In the genomic region with DNA sequence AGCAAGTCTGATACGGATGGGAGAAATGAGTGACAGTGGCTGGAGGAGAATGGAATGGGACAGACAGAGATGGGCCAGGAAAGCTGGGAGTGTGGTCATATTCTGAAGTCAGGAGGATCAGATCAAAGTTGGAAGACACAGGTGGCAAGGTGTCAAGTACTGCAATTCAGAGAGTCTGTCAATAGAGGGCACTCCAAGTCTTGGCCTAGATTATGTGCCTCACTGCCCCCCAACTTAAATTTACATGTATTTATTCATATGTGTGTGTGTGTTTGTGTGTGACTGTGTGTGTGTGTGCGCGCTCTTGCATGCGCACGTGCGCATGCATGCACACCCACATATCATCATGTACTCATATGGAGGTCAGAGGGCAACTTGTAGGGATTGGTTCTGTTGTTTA, we compare ENCODE assay signal across 8 mouse cellular contexts.
DNase-seq lines count a peak whose midpoint lies in the region; ATAC-seq and TF ChIP-seq lines count a peak whose summit lies in the region.

No protein-coding gene starts in this region.

- no peak for TF ChIP-seq POLR2A in spleen, adult 2 months (IDR thresholded peaks at IDR 0.05; ENCODE audit: low read depth, low read length)

- no peak overlapping the region for H3K4me2 ChIP-seq in embryonic facial prominence, embryonic 13.5 days
- H3K4me2 ChIP-seq in intestine, embryonic 14.5 days (ENCODE audit: low read length) = no peak overlapping the region

- no peaks in the 10 kb centered on the region for H3K27me3 ChIP-seq in spleen, adult 2 months (ENCODE audit: control insufficient read depth, insufficient read depth, low read length)
- no peaks in the 10 kb centered on the region for H3K27me3 ChIP-seq in embryonic facial prominence, embryonic 13.5 days
- H3K27me3 ChIP-seq in intestine, embryonic 14.5 days (replicated peaks; ENCODE audit: control insufficient read depth, insufficient read depth, low read length) = no peaks in the 10 kb centered on the region

- DNase-seq in spleen, adult 2 months (ENCODE audit: low read depth in 1 of 2, low spot score in 2 of 2) = peak in 1 of 2 experiments; percentile 25
- DNase-seq in spleen, postnatal 14 days (ENCODE audit: low spot score in 2 of 2) = no peak
- DNase-seq in intestine, embryonic 14.5 days (ENCODE audit: low spot score) = peak; percentile 58
- DNase-seq in left cerebral cortex, postnatal 36 days (ENCODE audit: low spot score in 2 of 2) = peak; percentile 26 to 31
- DNase-seq in gastrocnemius, adult 8-10 months (ENCODE audit: low spot score in 2 of 2) = no peak

- H3K4me3 ChIP-seq in spleen, adult 2 months (ENCODE audit: extremely low read depth, insufficient read depth, insufficient read length) = no peak overlapping the region
- no peak overlapping the region for H3K4me3 ChIP-seq in embryonic facial prominence, embryonic 13.5 days
- H3K4me3 ChIP-seq in intestine, embryonic 14.5 days (ENCODE audit: low read depth, low read length) = no peak overlapping the region

- peak; percentile 32 for ATAC-seq in activated CD4-positive, CD25-positive, alpha-beta regulatory T cell, adult 4 months
- 0 out of 2 replicates have a peak, but pooled peaks have one; percentile 2 for ATAC-seq in embryonic facial prominence, embryonic 13.5 days (ENCODE audit: insufficient number of reproducible peaks, insufficient read depth, low FRiP score, low TSS enrichment, low read depth)
- ATAC-seq in intestine, embryonic 14.5 days (replicated peaks; ENCODE audit: low FRiP score, low TSS enrichment, low read depth) = peak; percentile 40; the same call in 1 of the 2 replicates
- peak; percentile 61; the same call in 1 of the 2 replicates for ATAC-seq in neutrophil, adult 5-6 weeks (ENCODE audit: extremely low read depth, insufficient number of reproducible peaks, low FRiP score, poor library complexity, severe bottlenecking)

- intact Hi-C loops in left cerebral cortex, postnatal 36 days (cut with DNase I) = loop anchor here (2.0 kb wide), 2 partner anchors 102 to 176 kb away; no protein-coding TSS in a partner anchor

- no peak overlapping the region for H3K9ac ChIP-seq in embryonic facial prominence, embryonic 13.5 days
- H3K9ac ChIP-seq in intestine, embryonic 14.5 days (ENCODE audit: low read length) = no peak overlapping the region

- H3K4me1 ChIP-seq in spleen, adult 2 months (ENCODE audit: control insufficient read depth, insufficient read depth, insufficient read length) = no peaks in the 10 kb centered on the region
- no peaks in the 10 kb centered on the region for H3K4me1 ChIP-seq in embryonic facial prominence, embryonic 13.5 days
- no peaks in the 10 kb centered on the region for H3K4me1 ChIP-seq in intestine, embryonic 14.5 days (replicated peaks; ENCODE audit: control insufficient read depth, insufficient read depth, low read length)

- no peaks in the 10 kb centered on the region for H3K9me3 ChIP-seq in embryonic facial prominence, embryonic 13.5 days
- H3K9me3 ChIP-seq in intestine, embryonic 14.5 days (ENCODE audit: control insufficient read depth, low read length) = no peaks in the 10 kb centered on the region

- no peaks in the 10 kb centered on the region for H3K36me3 ChIP-seq in spleen, adult 2 months (ENCODE audit: control insufficient read depth, insufficient read depth, low read length)
- H3K36me3 ChIP-seq in embryonic facial prominence, embryonic 13.5 days = no peaks in the 10 kb centered on the region
- H3K36me3 ChIP-seq in intestine, embryonic 14.5 days (ENCODE audit: control insufficient read depth, insufficient read depth, low read length) = no peaks in the 10 kb centered on the region

- H3K27ac ChIP-seq in spleen, adult 2 months (ENCODE audit: insufficient read depth, low read length) = no peak overlapping the region
- peak overlapping the region; percentile 39; the same call in 1 of the 2 replicates for H3K27ac ChIP-seq in embryonic facial prominence, embryonic 13.5 days
- no peak overlapping the region for H3K27ac ChIP-seq in intestine, embryonic 14.5 days (ENCODE audit: low read depth)

- TF ChIP-seq CTCF in spleen, adult 2 months (IDR thresholded peaks at IDR 0.05; ENCODE audit: extremely low read depth, insufficient read depth, insufficient read length, insufficient replicate concordance) = peak; percentile 42; the same call in 1 of the 2 replicates

- WGBS in spleen, adult 2 months = 66% methylated on average over 6 of the region's 6 CpGs
- WGBS in embryonic facial prominence, embryonic 13.5 days = 41% methylated on average over 6 of the region's 6 CpGs
- WGBS in intestine, embryonic 14.5 days = 60% methylated on average over 6 of the region's 6 CpGs

Comparison
In these comparisons a context has a peak if more than half of its experiments do, and no peak if none do; other contexts are left out.
1. DNase-seq: peak in intestine, embryonic 14.5 days (single experiment) and left cerebral cortex, postnatal 36 days (2 of 2); none in spleen, postnatal 14 days (0 of 2) and gastrocnemius, adult 8-10 months (0 of 2).
2. ATAC-seq: peak in every context shown above with its lines; median percentile 61 in neutrophil, adult 5-6 weeks; 40 in intestine, embryonic 14.5 days; 32 in activated CD4-positive, CD25-positive, alpha-beta regulatory T cell, adult 4 months; 2 in embryonic facial prominence, embryonic 13.5 days.